Mouse (Mus musculus) E14TG2a.4 (cell line): Measurements from ENCODE around the gene Serac1.

Experiments
- H3K27me3 ChIP-seq: 2 replicates; pipeline ENCODE4 v1.6.1; 2014; ENCODE audit warnings: low read length, control low read depth; ENCODE audit not compliant: insufficient read depth
- H3K36me3 ChIP-seq: 2 replicates; pipeline ENCODE4 v1.6.1; 2014; ENCODE audit warnings: low read length, control low read depth; ENCODE audit not compliant: insufficient read depth
- H3K4me1 ChIP-seq: replicated peaks from 2 replicates; pipeline ENCODE4 v1.6.1; 2014; ENCODE audit warnings: low read depth, low read length, control low read depth
- H3K4me3 ChIP-seq: replicated peaks from 2 replicates; pipeline ENCODE4 v1.5.1; 2014; ENCODE audit warnings: mild to moderate bottlenecking, low read length
- H3K9me3 ChIP-seq: 2 replicates; pipeline ENCODE4 v1.6.1; 2014; ENCODE audit warnings: low read length, control low read depth
- CTCF ChIP-seq: conservative IDR thresholded peaks from 2 replicates; pipeline ENCODE4 v1.5.1; 2014; ENCODE audit warnings: low read length
- NANOG ChIP-seq: IDR thresholded peaks from 2 replicates; pipeline ENCODE4 v1.6.1; 2014; ENCODE audit warnings: borderline replicate concordance, low read length, mixed read lengths
- POU5F1 ChIP-seq: IDR thresholded peaks from 2 replicates; pipeline ENCODE4 v1.6.1; 2014; ENCODE audit warnings: low read length, borderline replicate concordance

The Serac1 gene

DNA sequence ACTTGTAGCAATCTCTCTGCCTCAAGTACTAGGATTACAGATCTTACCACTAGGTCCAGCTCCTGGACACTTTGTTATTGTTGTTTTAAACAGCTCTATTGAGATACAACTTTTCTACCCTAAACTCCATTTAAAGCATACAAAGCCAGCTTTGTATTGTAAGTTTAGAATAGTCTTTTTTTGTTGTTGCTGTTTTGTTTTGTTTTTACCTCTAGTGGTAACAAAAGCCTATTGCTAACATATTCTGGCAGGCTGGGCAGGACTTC, 81.4 kb downstream of the Serac1 start:
- 0 out of 2 replicates have a peak, but pooled peaks cover 3% of the 10 kb centered on the region for H3K27me3 ChIP-seq
- H3K9me3 ChIP-seq, result no peaks in the 10 kb centered on the region
- H3K4me1 ChIP-seq, result peaks cover 8% of the 10 kb centered on the region
- peaks cover 16% of the 10 kb centered on the region for H3K36me3 ChIP-seq
- TF ChIP-seq CTCF (no peak), POU5F1 (no peak), NANOG (no peak)
- H3K4me3 ChIP-seq, result no peak overlapping the region

DNA sequence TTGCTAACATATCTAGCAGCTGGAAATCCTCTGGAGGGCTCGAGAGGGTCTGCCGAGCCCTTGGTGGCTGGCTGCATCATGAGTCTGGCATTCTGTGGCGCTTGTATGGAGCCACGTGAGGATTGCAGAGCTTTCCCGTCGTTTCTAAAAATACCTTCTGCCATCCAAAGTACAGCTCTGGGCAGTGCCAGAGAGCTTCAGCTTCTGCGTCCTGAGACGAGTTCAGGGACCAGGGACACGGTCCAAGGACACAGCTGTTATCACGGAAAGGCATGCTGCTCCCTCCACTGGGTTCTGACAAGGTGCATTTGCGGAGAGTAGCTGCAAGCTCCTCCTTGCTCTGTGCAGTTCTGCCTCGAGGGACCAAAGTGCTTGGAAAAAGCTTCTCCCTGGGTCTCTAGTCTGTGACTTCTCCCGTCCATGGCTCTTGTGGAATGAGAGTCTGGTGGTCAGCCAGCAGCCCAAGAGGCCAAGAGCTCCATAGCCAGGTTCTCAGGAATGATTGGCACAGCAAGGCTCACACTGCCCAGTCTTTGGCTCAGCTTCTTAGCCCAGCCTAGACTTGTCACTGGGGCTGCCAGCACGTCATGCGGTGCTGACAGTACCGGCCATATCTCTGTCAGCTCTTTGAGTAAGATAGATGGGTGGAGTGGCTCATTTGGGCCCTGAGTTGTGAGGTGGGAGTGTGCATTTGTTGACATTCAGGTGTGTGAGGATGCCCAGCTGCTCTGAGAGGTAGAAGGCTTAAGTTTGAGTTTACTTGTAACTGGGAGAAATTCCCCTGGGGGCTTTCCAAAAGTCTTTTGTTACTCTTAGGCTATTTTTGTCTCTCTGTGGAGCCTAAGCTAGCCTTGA, 81.9 kb downstream of the Serac1 start:
- Histone ChIP-seq H3K4me3 (no peak overlapping the region), H3K4me1 (peaks cover 12% of the 10 kb centered on the region), H3K27me3 (0 out of 2 replicates have a peak, but pooled peaks cover 3% of the 10 kb centered on the region), H3K9me3 (no peaks in the 10 kb centered on the region), H3K36me3 (peaks cover 13% of the 10 kb centered on the region)
- TF ChIP-seq POU5F1 (no peak), NANOG (no peak)

DNA sequence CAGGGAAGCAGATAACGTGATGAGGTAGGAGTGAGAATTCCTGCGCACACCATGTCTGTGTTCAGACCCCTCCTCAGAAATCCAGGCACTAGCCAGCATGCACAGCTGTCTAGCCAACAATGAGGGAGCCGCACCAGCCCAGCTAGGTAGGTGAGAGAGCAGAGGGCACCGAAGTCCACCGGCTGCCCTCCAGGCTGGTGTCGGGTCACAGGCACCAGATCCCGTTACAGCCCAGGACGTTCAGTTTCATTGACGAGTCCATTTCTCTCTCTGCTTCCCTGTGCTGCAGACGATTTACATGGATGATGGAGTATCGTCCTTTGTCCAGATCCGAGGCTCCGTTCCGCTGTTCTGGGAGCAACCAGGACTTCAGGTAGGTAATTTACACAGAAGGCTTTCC, 83.0 kb downstream of the Serac1 start:
- Histone ChIP-seq H3K36me3 (peaks cover 13% of the 10 kb centered on the region), H3K4me1 (peaks cover 12% of the 10 kb centered on the region), H3K9me3 (no peaks in the 10 kb centered on the region), H3K27me3 (0 out of 2 replicates have a peak, but pooled peaks cover 3% of the 10 kb centered on the region), H3K4me3 (no peak overlapping the region)
- TF ChIP-seq CTCF (no peak), POU5F1 (no peak)

DNA sequence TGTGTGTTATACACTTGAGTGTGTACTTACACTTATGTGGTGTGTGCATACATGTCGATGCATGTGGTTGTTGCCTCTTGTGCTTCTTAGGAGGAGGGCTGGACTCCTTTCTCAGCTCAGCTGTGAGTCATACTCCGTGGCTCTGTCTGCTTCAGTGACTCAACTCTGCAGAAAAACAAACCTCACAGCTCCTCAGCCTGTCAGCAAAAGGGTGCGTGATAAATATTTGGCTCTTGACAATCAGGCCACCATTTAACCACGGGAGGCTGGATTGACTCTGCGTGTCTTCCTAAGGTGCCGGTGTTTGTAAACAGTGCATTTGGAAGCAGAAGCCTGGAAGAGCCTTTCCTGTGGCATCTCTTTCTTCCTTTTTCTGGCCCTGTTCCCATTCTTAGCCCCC, 84.9 kb downstream of the Serac1 start:
- Histone ChIP-seq H3K36me3 (peaks cover 19% of the 10 kb centered on the region), H3K9me3 (peaks cover 5% of the 10 kb centered on the region; the same call in 1 of the 2 replicates), H3K4me3 (no peak overlapping the region), H3K27me3 (no peaks in the 10 kb centered on the region), H3K4me1 (peaks cover 12% of the 10 kb centered on the region)
- no peak for TF ChIP-seq NANOG

DNA sequence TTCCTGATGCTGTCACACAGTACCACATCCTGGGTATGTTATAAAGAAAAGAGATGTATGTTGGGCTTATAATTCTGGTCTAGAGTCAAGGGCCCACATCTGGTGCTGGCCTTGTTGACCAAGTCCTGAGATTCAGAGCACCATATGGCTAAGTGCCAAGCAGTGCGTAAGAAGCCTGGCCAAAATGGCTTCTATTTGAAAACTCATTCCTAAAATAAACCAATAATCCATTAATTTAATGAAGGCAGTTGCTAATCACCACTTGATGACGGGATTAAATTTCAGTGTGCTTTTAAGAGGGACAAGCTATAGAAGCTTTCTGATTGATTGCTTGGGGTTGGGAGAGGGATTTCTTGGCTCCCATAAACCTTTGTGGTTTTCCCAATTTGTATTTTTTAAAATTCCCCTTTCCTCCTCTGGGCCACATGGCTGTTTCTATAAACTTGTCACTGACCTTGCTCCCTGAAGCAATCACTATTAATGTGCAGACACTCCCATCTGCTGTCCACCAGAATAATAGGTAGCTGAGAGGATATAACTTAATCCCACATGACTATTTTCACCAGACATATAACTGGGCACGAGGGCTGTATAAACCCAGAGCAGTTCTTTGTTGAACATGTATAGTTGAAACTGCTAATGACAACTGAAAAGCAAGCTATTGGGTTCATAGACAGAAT, 85.8 kb downstream of the Serac1 start:
- no peak for TF ChIP-seq NANOG
- TF ChIP-seq POU5F1, result no peak
- TF ChIP-seq CTCF, result no peak
- Histone ChIP-seq H3K4me3 (no peak overlapping the region), H3K9me3 (peaks cover 8% of the 10 kb centered on the region; the same call in 1 of the 2 replicates), H3K36me3 (peaks cover 22% of the 10 kb centered on the region), H3K27me3 (no peaks in the 10 kb centered on the region), H3K4me1 (peaks cover 12% of the 10 kb centered on the region)

DNA sequence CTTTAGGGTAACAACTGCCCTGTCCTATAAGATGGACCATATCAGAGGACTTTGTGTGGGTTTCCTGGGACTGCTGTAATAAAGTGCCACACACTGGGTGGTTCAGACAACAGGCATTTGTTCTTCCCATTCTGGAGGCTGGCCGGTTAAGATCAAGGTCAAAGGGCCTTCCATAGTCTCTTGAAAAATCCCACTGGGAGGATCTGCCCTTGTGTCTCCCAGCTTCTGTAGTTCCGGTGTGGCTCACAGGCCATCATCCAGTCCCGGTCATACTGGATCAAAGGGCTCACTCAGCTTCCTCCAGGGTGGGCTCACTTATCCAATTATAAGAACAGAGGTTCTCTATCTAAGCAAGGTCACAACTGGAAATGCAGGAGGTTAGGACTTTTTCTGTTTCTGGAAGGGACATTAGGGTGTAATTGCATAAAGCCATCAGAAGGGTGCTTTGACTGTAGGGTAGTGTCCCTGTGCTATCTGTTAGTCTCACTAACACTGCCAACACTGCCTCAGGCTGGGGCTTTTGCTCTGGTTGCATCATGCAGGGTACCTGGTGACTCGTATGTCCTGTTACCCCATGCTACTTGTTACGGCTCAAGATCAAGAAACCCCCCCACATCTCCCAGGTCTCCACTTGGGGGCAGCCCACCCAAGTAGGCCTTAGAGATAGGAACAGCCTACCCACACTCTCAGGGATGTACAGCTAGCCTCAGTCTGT, 86.5 kb downstream of the Serac1 start:
- peaks cover 22% of the 10 kb centered on the region for H3K36me3 ChIP-seq
- peaks cover 18% of the 10 kb centered on the region for H3K4me1 ChIP-seq
- TF ChIP-seq NANOG (no peak), POU5F1 (no peak), CTCF (no peak)
- H3K4me3 ChIP-seq, result no peak overlapping the region
- H3K27me3 ChIP-seq, result no peaks in the 10 kb centered on the region
- H3K9me3 ChIP-seq, result peaks cover 8% of the 10 kb centered on the region; the same call in 1 of the 2 replicates
